Mouse (Mus musculus) limb, embryonic 15.5 days (tissue): Measurements from ENCODE around the gene Galnt4. TPM values are rescaled to one million over a fixed set of nuclear protein-coding genes. Genes with fewer than 3 reads are reported as not detected.

Source experiments
- polyA plus RNA-seq: library from polyadenylated mRNA; unstranded; fragments of >200 nt; fragmentation: Nextera tagmentation; extraction: Ambion mirVana; gene quantifications from 2 replicates; pipeline ENCODE4 v1.2.1, GENCODE M21; 2015

The Galnt4 gene
- polyA plus RNA-seq, 1 experiment from 2014 or later, result 12.1 TPM

Other genes starting within 250 kb of the Galnt4 start
- gene Atp2b1, start 193.8 kb upstream of the Galnt4 start, polyA plus RNA-seq, result 132 and 139 TPM in 2 replicates
- 15.3 and 15.6 TPM in 2 replicates for gene Poc1b, start 1.1 kb upstream of the Galnt4 start, polyA plus RNA-seq
- gene Phxr2, start 18.2 kb downstream of the Galnt4 start, polyA plus RNA-seq, result not detected in 2 replicates
- gene Dusp6, start 155.1 kb downstream of the Galnt4 start, polyA plus RNA-seq, result 66.8 and 71.9 TPM in 2 replicates